Mouse (Mus musculus) heart, postnatal 10 days (tissue): ENCODE data around the gene Ankrd13a. TPM values are rescaled to one million over a fixed set of nuclear protein-coding genes. Genes with fewer than 3 reads are reported as not detected.

ENCODE experiments used
- DNase-seq, 2 experiments: peaks; one replicate each; pipeline ENCODE4 v3.0.0; 2021
- intact Hi-C: fragments of 180-260 bp; cut with DNase I; formaldehyde crosslinking; loops from one replicate; pipeline ENCODE4 v1.15.1; 2025
- total RNA-seq, 2 experiments: library from RNA; stranded (reverse); gene quantifications; 2 replicates each; pipeline ENCODE4 v1.2.3; 2021

Ankrd13a gene
- total RNA-seq, 2 experiments from 2014 or later, result 54.4 to 55.6 TPM

DNA sequence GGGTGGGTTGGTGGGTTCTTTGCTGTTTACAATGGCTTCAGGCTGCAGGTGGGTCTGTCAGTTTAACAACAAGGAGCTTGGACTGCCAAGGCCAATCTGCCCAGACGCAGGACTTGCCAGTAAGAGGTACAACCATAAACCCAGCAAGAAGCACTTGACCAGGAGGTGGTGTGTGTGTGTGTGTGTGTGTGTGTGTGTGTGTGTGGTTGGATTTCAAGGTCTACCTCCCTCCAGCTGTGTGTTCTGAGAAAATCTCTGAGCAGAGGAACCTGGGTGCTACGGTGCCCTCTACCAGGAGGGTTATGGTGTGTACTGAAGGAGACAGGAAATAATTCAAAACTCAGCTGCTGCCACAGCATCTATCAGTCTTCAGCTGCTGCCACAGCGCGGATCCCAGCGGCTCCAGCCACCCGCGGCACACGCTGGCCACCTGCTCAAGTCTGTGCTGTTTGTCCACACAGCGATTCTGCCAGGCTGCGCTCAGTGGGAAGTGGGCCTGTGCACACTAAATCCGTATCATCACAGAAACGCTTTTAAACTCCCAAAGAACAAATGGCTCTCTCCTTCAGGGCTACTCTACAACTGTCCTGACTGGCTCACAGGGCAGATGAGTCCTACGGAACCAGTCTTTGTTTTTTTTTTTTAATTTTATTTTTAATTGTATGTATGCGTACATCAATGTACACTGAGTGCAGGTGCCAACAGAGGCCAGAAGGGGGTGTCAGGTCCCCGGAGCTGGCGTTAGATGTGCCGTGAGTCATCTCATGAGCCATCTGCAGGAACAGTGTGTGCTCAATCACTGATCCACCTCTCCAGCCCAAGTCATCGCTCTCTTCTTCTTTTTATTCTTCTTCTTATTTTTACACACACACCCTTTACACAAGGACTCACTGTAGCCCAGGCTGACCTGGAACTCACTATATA, 9.4 kb upstream of the Ankrd13a start:
- intact Hi-C loops, result no loop called here
- no peak for DNase-seq

DNA sequence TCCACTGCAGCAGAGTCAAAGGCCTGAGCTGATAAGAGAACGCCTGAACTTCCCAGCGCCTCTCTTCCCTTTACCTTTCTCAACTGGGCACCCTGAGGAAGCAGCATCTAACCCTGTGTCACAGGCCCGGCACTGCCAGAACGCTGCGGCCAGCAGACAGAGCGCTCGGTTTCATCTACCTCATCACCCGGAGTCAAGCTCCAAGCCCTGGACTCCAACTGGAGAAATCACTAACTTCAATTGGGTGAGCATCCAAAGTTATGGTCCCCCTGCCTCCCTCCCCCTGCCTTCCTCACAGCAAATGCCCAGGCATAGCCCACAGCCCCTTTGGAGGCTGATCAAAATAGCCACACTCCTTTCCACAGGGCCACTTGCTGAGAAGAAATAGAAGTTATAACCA, 7.8 kb upstream of the Ankrd13a start:
- DNase-seq, result no peak
- intact Hi-C loops, result no loop called here

DNA sequence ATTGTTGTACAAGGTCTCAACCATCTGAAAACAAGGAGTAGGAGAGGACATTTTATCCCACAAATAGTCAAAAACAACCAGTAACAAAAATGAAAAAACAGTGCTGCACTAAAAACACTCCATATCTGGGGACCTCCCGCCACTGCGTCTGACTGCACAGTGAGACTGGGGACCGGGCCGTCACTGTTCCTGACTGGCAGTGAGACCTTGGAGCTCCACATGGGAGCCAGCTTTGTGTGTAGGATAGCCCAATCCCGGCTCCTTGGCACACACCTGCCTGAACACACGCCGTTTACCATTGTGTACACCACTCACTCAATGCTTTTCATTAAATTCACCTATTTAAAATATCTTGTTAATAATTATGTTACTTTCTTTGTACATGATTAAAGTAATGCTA, 7.3 kb upstream of the Ankrd13a start:
- intact Hi-C loops, result no loop called here
- DNase-seq, result no peak

DNA sequence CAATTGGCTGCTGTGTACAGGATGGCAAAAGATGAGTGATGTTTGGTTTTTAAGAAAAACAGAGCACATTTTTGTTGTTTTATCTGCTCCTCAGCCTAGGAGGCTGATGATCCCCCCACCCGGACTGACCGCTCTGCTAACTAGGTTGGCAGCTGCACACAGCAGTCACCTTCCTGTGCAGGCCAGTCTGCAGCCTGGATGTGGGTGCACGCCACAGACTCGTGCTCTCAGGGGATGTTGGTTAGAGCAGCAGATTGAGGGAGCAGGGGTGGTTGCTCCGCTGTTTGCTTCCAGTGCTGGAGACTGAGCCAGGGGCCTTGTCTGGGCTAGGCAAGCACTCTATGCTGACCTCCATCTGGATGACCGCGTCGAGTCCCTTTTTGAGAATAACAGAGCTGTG, 4.7 kb upstream of the Ankrd13a start:
- intact Hi-C loops, result loop anchor here (2.0 to 5.0 kb wide), 2 partner anchors 23 to 62 kb away; partner anchors contain the start of gene Tchp
- no peak for DNase-seq

DNA sequence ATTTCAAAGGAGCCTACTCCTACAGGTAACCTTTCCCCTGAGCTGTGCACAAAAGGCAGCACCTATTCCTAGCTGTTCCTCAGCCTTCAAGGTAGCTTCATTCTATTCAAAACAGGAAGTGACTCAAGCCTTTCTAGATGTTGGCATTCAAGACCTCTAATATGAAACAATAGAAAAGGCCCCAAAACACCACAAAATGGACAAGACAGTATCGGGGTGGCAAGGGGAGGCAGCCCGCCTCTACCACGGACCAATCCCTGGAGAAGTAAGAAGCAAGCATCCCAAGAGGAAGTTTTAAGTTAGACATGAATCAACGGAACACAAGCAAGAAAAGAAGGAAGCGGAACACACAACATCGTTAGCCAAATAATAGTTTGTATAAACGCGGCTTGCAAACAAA, 2.7 kb upstream of the Ankrd13a start:
- intact Hi-C loops, result loop anchor here (2.0 to 5.0 kb wide), 3 partner anchors 25 to 64 kb away; partner anchors contain the start of gene Tchp
- peak in 1 of 2 experiments; percentile 16 for DNase-seq

DNA sequence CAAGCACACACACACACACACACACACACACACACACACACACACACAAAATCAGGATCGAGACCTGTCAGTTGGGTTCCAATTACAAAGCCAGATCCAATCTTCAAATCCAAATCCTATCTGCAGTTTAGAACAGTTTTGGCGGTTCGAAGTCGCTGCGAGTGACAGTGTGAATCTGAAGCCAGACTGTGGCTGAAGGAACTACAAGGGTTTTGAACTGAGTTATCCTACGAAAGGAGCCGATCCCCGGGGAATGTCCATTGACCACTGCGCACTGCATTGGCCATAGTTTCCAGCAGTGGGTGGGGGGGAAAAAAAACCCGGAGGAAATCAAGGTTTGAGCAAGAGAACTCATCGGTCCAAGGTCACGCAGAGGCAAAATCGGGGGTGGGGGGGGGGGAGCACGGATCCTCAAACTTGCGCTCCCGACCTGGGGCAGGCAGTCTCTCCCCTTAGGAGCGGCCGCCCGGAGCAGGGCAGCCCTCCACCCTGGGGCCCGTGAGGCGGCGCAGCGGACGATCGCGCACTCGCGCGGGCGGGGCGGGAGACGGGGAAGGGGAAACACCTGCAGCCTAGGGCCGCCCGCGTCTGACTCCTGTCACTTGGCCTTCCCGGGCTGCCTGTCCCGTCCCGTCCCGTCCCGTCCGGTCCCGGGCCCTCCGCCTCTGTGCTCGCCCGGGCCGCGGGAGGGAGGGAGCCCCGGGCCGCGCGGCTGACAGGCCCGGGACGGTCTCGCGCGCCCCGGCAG, 1.8 kb upstream of the Ankrd13a start:
- DNase-seq, result peak; percentile 71 to 77
- intact Hi-C loops, result loop anchor here (2.0 to 5.0 kb wide), 2 partner anchors 34 to 65 kb away; partner anchors contain the start of gene Tchp

DNA sequence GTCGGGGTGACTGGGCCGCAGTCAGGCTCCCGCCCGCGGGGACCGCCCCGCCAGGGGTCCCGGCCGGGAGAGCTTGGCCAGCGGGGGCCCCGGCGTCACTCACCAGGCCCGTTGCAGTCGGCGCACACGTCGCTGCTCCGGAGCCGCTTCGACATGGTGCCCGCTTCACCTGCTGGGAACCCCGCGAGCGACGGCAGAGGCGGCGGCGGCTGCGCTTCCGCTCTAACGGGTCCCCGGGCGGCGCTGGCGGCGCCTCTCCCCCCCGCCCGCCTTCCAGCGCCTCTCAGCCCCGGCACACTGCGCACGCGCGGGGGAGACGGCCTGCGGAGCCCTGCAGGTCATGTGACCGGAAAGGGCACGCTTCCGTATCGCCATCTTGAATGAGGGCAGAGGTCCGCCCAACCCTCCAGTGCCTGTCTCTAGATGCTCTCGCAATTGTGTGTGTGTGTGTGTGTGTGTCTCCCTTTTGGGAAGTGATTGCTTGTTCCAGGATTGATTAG, 1.2 kb upstream of the Ankrd13a start:
- intact Hi-C loops, result loop anchor here (2.0 to 5.0 kb wide), 2 partner anchors 34 to 66 kb away; partner anchors contain the start of gene Tchp

DNA sequence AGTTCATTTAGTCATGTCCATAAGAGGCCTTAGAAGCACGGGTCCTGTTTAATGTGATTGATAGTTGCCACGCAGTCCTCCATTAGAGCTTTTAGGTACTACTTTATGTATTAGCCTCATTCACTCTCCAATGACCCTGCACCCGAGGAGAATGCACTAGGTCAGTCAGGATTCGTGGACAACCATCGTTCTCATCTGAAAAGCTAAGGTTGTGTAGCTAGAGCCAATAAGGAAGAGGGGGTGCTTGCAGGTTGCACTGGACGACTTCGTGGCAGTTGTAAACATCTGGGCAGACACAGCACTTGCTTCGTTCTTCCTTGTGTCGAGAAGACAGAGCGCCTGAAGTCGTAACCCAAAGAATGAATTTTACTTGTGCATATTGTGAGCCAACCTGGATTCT, 697 bp upstream of the Ankrd13a start:
- DNase-seq, result peak in 1 of 2 experiments; percentile 55
- intact Hi-C loops, result loop anchor here (2.0 to 5.0 kb wide), 2 partner anchors 35 to 66 kb away; partner anchors contain the start of gene Tchp

More for the DNA sequence above, 1.2 kb upstream of the Ankrd13a start:
- peak; percentile 98 for DNase-seq

DNA sequence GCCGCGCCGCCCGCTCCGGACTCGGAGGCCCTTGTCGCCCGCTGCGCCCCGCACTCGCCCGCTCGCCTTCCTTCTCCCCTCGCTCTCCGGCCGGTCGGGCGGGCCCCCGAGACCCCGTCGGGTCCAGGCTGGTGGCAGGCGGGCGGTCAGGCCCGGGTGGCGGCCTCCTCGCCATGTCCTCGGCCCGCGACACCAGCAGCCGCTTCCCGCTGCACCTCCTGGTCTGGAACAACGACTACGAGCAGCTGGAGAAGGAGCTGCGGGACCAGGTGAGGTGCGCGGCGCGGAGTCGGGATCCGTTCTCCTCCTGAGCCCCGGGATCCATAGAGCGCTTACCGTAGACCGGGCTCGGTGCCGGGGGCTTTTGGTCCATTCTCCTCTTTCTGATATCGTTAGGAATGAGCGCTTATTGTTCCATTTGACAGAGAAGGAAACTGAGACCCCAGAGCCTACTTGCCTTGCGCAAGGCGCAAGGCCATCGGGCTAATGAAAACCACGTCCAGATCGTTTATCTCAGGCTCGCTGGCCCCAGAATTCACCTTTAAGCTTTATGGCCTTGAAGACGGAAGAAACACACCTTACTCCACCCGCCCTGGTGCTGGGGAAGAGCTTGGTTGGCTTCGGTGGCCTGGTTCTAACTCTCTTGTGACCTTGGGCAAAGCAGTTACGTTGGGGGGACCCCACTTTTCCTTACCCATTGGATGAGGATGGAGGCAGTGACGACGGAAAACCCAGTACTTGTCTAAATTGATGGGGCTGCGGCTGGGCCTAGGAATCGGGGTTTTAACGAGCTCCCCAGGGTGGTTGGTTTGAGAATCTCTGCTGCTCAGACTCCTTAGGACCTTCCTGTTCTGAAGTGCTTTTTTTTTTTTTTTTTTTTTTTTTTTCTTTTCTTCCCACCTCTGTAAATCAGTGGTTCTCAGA, 841 bp downstream of the Ankrd13a start, which contains the start of gene Git2:
Gene Git2 (minus strand): TSS at position 462 of the 924 bp plus-strand sequence.
- intact Hi-C loops, result no loop called here
- DNase-seq, result peak in 1 of 2 experiments; percentile 36

DNA sequence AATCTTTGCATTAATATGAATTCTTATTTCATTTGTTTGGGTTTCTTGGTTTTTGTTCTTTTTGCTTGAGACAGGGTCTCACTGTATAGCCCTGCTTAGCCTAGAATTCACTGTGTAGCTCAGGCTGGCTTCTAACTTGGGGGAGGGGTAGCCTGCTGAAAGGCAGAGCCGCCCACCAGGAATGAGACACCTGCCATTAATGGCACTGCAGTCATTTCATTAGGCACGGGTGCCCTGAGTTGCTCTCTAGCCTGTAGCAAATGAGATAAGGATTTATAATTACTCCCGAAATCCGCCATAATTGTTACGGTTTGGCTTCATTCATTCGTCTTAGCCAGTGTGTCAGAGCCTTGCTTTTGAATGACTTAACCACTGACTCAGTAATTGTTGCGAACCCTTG, 1.7 kb downstream of the Ankrd13a start:
- intact Hi-C loops, result no loop called here
- DNase-seq, result no peak

DNA sequence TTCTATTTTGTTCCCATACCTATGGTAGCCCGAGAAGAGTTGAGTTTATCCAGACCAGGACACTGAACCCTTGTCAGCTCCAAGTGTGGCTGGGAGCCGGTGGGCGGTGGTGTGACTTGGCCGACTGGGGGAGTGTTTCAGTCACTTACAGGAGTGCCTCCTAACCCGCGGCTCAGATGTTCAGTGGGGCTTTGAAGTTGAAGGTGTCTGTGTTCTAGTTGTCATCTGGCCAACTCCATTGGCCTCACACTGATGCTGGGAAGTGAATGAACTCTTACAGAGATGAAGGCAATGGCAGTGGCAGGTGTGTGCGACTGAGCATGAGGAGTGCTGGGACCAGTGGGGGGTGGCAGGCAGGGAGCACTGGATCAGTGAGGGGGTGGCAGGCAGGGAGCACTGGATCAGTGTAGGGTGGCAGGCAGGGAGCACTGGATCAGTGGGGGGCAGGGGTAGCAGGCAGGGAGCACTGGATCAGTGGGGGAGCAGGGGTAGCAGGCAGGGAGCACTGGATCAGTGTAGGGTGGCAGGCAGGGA, 5.5 kb downstream of the Ankrd13a start:
- no peak for DNase-seq
- intact Hi-C loops, result no loop called here

DNA sequence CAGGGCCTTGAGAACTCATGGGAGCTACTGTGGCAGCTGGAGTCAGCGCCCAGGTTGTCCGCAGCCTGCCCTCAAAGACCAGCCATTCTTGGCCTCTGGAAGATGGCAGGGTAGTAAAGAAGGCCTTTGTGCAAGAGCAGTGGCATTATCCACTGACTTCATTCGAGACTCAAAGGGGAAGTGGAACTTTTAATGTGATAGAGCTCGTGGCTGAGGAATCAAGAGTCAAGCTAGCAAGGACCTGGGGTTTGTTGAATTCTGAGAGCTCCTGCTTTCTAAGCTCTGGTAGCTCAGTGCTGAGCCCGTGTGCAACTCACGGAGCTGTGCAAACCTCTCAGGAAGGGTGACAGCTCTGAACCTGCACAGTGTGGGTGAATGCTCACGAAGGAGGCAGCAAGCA, 6.4 kb downstream of the Ankrd13a start:
- intact Hi-C loops, result no loop called here
- DNase-seq, result no peak

DNA sequence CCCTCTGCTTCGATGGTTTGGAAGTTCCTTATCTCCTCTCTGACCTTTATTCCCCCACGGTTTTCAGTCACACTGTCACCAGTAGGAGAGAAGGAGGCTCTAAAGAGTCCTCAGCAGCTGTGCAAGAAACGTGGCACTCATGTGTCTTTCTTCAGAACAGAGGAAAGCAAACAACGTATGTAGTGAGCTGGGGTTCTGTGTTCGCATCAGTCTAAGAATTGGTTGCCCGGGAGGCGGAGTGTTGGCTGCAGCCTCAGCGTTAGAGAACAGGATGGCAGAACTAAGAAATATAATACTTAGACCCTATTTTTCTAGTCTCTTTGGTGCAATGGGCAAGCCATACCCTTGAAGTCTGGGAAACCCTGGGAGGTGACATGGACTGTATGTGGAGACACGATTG, 8.5 kb downstream of the Ankrd13a start:
- intact Hi-C loops, result no loop called here
- DNase-seq, result no peak

DNA sequence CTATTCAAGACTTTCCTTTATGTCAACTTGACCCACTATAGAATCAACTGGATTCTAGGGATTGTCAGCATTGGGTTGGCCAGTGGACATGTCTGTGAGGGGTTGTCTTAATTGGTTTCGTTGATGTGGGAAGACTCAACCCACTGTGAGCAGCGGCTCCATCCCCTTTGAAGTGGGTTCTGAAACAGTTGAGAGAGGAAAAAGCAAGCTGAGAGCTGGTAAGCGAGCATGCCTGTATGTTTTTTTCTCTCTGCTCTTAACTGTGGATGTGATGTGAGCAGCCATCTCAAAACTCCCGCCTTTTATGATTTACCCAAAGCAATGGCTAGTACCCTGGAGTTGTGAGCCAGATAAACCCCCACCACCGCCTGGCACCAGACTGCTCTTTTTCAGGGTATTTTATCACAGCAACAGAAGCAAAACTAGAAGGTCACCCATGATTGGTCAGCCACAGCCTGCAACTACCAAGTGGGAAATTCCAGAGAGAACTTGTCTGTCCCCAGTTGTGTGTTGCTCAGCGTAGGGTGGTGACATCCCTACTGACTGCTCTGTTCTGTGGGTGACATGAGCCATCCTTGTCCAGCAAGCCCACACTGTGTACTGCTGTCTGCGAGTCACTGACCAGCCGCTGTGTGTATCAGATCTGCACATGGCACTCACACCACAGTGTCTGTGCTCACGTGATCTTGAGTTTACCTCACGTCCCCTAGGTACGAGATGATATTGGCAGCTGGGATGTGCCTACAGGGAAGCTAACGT, 9.1 kb downstream of the Ankrd13a start:
- intact Hi-C loops, result no loop called here
- no peak for DNase-seq

DNA sequence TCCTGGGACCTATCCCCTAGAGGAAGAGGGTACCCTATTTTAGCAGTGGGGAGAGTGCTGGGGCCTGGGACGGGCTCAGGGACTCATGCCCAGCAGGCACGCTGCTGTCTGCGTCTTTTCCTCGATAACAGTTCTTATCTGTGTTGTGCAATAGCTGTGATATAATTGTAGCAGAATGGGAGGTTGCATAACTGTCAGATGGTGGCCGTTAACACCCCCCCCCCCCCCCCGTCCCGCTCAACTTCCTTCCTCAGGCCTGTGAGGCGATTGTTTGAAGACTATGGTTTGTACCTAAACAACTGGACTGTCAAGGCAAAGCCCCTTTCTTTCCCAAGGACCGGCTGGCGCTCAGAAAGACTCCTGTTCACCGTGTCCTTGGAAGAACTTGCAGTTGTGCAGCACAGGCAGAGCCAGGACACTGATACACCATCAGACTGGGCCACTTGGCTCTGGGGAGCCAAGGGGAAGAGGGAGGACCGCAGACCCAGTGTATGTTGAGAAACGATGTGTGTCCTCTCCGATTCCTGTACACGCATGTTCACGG, 10.2 kb downstream of the Ankrd13a start:
- intact Hi-C loops, result no loop called here
- DNase-seq, result peak; percentile 52 to 62

DNA sequence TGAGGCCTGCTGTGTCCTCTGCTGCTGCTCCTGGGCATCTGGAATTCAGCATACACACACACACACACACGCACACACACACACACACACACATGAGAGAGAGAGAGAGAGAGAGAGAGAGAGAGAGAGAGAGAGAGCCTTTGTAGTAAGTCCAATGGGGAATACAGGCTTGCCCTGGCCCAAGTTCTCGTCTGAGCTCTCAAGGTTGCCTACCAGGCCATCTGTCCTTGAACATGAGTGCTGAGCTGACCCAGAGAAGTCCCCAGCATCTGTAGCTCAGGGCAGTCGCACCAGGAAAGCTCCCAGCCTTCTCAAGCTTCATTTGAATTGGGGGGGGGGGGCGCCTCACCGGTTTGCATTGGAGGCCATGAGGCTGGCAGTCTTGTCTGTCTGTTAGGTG, 10.7 kb downstream of the Ankrd13a start:
- intact Hi-C loops, result no loop called here
- DNase-seq, result no peak

DNA sequence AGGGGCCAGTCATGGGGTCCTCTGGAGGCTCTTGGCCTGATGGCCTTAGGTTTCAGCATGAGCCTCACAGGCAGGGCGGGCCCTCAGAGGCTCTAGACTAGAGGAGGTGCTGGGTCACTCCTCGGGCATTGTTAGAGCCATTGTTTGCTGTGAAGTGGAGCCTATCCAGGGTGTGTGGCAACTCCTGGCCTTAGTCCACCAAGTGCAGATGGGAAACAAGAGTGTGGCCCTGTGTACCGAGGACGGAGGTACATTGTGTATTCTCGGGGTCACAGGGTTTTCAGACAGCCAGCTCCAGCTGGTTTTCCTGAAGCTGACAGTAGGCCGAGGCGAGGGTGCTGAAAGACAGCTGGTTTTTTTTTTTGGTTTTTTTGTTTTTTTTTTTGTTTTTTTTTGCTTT, 18.8 kb downstream of the Ankrd13a start:
- no peak for DNase-seq
- intact Hi-C loops, result no loop called here

DNA sequence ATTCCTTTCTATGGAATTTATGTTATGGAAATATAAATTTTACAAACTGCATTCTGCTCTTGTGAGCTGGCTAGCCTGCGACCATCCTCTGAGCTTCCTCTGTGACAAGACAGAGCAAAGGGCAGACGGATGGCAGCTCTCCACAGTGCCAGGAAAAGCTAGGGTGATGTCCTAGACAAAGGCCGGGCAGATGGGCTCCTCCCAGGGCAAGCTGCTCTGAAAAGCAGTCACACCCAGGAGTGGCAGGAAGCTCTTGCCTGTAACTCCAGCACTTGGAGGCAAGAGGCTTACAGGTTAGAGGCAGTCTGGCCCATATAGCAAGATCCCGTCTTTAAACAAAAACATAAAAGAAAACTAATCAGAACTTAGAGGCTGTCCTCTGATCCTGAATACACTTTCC, 20.1 kb downstream of the Ankrd13a start:
- no peak for DNase-seq
- intact Hi-C loops, result no loop called here

DNA sequence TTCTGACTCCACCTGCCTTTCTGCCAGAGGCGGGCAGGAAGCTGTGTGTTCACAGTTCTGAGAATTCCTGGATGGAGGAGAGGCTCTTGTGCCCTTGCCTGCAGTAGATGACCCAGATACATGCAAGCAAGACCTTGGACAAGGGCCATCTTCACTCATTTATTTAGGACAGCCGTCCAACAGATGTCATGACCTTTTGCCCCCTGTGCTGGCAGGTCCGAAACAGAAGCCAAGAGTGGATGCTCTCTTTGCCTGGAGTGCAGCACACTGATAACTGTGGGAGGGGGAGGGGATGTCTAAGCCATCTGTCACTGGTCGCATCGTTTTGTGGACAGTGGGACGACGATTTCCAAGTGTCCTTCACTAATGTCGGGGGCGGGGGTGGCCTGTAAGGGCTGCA, 20.8 kb downstream of the Ankrd13a start:
- intact Hi-C loops, result no loop called here

More for the DNA sequence above, 20.8 kb downstream of the Ankrd13a start:
- DNase-seq, result no peak
